Mouse (Mus musculus): ENCODE results near the gene Armc7. TPM values are rescaled to one million over a fixed set of nuclear protein-coding genes. Genes with fewer than 3 reads are reported as not detected.
"Not testable (repeated sequence)": the region's sequence is repeated elsewhere in the genome, so short reads cannot be mapped to it uniquely, and the experiment has no call there.

Gene Armc7
- polyA plus RNA-seq, 1 experiment: 20.7 TPM

- Histone ChIP-seq H3K4me3 (replicated peaks) (no peak overlapping the region), H3K27me3 (replicated peaks) (no peaks in the 10 kb centered on the region), H3K36me3 (replicated peaks; ENCODE audit: low read length) (peaks cover 75% of the 10 kb centered on the region), H3K4me1 (peaks cover 41% of the 10 kb centered on the region), H3K9me3 (no peaks in the 10 kb centered on the region)
- TF ChIP-seq GATA1 (IDR thresholded peaks at IDR 0.05; ENCODE audit: borderline replicate concordance, low read length) (no peak), FLI1 (IDR thresholded peaks at IDR 0.05; ENCODE audit: low read length) (no peak)
Observed at GRCm38 (mm10) chr11:115483726-115484125, 8.3 kb downstream of the Armc7 start.

GRCm38 (mm10) chr11:115485155-115485554 is 9.7 kb downstream of the Armc7 start:
- TF ChIP-seq FLI1 (IDR thresholded peaks at IDR 0.05; ENCODE audit: low read length) (no peak), GATA1 (IDR thresholded peaks at IDR 0.05; ENCODE audit: borderline replicate concordance, low read length) (no peak)
- H3K4me1 ChIP-seq: peaks cover 46% of the 10 kb centered on the region
- H3K36me3 ChIP-seq (replicated peaks; ENCODE audit: low read length): peaks cover 75% of the 10 kb centered on the region

GRCm38 (mm10) chr11:115488551-115489104 is 13.2 kb downstream of the Armc7 start:
- no peaks in the 10 kb centered on the region for H3K9me3 ChIP-seq
- peak overlapping the region; percentile 2 for H3K4me3 ChIP-seq (replicated peaks)
- no peak for TF ChIP-seq GATA1 (IDR thresholded peaks at IDR 0.05; ENCODE audit: borderline replicate concordance, low read length)
- no peak for TF ChIP-seq FLI1 (IDR thresholded peaks at IDR 0.05; ENCODE audit: low read length)
- H3K4me1 ChIP-seq: peaks cover 57% of the 10 kb centered on the region
- H3K27me3 ChIP-seq (replicated peaks): no peaks in the 10 kb centered on the region
- H3K36me3 ChIP-seq (replicated peaks; ENCODE audit: low read length): peaks cover 56% of the 10 kb centered on the region

More at GRCm38 (mm10) chr11:115485155-115485554, 9.7 kb downstream of the Armc7 start:
- no peaks in the 10 kb centered on the region for H3K27me3 ChIP-seq (replicated peaks)
- H3K9me3 ChIP-seq: no peaks in the 10 kb centered on the region
- H3K4me3 ChIP-seq (replicated peaks): no peak overlapping the region

- no peak for TF ChIP-seq FLI1 (IDR thresholded peaks at IDR 0.05; ENCODE audit: low read length)
- no peak for TF ChIP-seq GATA1 (IDR thresholded peaks at IDR 0.05; ENCODE audit: borderline replicate concordance, low read length)
- no peaks in the 10 kb centered on the region for H3K27me3 ChIP-seq (replicated peaks)
- peaks cover 46% of the 10 kb centered on the region for H3K4me1 ChIP-seq
Observed at GRCm38 (mm10) chr11:115490441-115491355, 15.2 kb downstream of the Armc7 start.

GRCm38 (mm10) chr11:115491356-115492083 is 16.1 kb downstream of the Armc7 start, which contains the start of gene Nt5c:
TSS of gene Nt5c (minus strand) at chr11:115491862.
- H3K9me3 ChIP-seq: no peaks in the 10 kb centered on the region
- peak within 1 kb of the TSS; percentile 97 for H3K4me3 ChIP-seq (replicated peaks)
- peaks cover 41% of the 10 kb centered on the region for H3K36me3 ChIP-seq (replicated peaks; ENCODE audit: low read length)
- H3K27me3 ChIP-seq (replicated peaks): no peaks in the 10 kb centered on the region
- peaks cover 43% of the 10 kb centered on the region for H3K4me1 ChIP-seq
- no peak for TF ChIP-seq FLI1 (IDR thresholded peaks at IDR 0.05; ENCODE audit: low read length)
- no peak for TF ChIP-seq GATA1 (IDR thresholded peaks at IDR 0.05; ENCODE audit: borderline replicate concordance, low read length)

More at GRCm38 (mm10) chr11:115490441-115491355, 15.2 kb downstream of the Armc7 start:
- H3K36me3 ChIP-seq (replicated peaks; ENCODE audit: low read length): peaks cover 45% of the 10 kb centered on the region
- H3K9me3 ChIP-seq: no peaks in the 10 kb centered on the region
- H3K4me3 ChIP-seq (replicated peaks): peak overlapping the region; percentile 97

- H3K9me3 ChIP-seq: no peaks in the 10 kb centered on the region
- peak overlapping the region; percentile 97 for H3K4me3 ChIP-seq (replicated peaks)
- H3K27me3 ChIP-seq (replicated peaks): no peaks in the 10 kb centered on the region
- peaks cover 43% of the 10 kb centered on the region for H3K4me1 ChIP-seq
- TF ChIP-seq FLI1 (IDR thresholded peaks at IDR 0.05; ENCODE audit: low read length) (no peak), GATA1 (IDR thresholded peaks at IDR 0.05; ENCODE audit: borderline replicate concordance, low read length) (no peak)
- H3K36me3 ChIP-seq (replicated peaks; ENCODE audit: low read length): peaks cover 45% of the 10 kb centered on the region
Observed at GRCm38 (mm10) chr11:115492387-115492786, 16.9 kb downstream of the Armc7 start.

- peaks cover 26% of the 10 kb centered on the region for H3K4me1 ChIP-seq
- H3K4me3 ChIP-seq (replicated peaks); H3K27me3 ChIP-seq (replicated peaks); H3K9me3 ChIP-seq: not testable (repeated sequence)
- H3K36me3 ChIP-seq (replicated peaks; ENCODE audit: low read length): peaks cover 53% of the 10 kb centered on the region
Observed at GRCm38 (mm10) chr11:115496559-115496958, 21.1 kb downstream of the Armc7 start.

GRCm38 (mm10) chr11:115502636-115503035 is 27.2 kb downstream of the Armc7 start:
- Histone ChIP-seq H3K36me3 (replicated peaks; ENCODE audit: low read length) (peaks cover 78% of the 10 kb centered on the region), H3K4me3 (replicated peaks) (no peak overlapping the region), H3K9me3 (no peaks in the 10 kb centered on the region), H3K4me1 (peaks cover 62% of the 10 kb centered on the region), H3K27me3 (replicated peaks) (no peaks in the 10 kb centered on the region)
- TF ChIP-seq GATA1 (IDR thresholded peaks at IDR 0.05; ENCODE audit: borderline replicate concordance, low read length) (no peak), FLI1 (IDR thresholded peaks at IDR 0.05; ENCODE audit: low read length) (no peak)

GRCm38 (mm10) chr11:115506586-115506985 is 31.1 kb downstream of the Armc7 start:
- Histone ChIP-seq H3K27me3 (replicated peaks) (no peaks in the 10 kb centered on the region), H3K9me3 (no peaks in the 10 kb centered on the region), H3K36me3 (replicated peaks; ENCODE audit: low read length) (peaks cover 43% of the 10 kb centered on the region), H3K4me3 (replicated peaks) (peak overlapping the region; percentile 86), H3K4me1 (peaks cover 88% of the 10 kb centered on the region)
- no peak for TF ChIP-seq FLI1 (IDR thresholded peaks at IDR 0.05; ENCODE audit: low read length)
- peak; percentile 41; the same call in 1 of the 3 replicates for TF ChIP-seq GATA1 (IDR thresholded peaks at IDR 0.05; ENCODE audit: borderline replicate concordance, low read length)

Data from megakaryocyte, embryonic 14.5 days (primary cell).